Mouse (Mus musculus) CD8-positive naive resting alpha-beta T cell, adult 2 months (primary cell): ENCODE measurements at regions not wholly inside any gene's neighbourhood (a gene's known extent, or its start where the extent isn't known, plus 50 kb on each side); places are given as distances from the start of the nearest gene placed in this dataset.

Experiments used
- DNase-seq, 2 experiments: peaks; one replicate each; pipeline ENCODE4 v3.0.0; 2022; ENCODE audit warnings: low read depth in 2 of 2, low spot score in 2 of 2

DNA sequence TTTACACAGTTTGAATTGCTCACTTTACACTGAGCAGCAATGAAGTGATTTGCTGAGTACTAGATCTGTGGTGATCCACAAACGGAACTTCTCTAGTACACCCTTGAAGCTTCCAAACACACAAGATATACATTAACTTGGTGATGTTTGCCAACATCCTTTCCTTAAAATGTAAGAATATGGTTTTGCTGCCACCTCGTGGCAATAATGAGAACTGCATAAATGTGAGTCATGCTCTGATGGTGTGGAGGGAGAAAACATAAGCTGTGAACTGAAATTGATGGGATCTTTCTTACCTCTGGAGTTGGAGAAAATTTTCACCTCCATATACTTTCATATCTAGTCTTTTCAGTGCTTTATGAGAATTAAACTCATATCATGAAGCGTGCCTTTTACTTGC is 51.6 kb downstream of the Bex3 start:
- DNase-seq, result peak; percentile 19 to 44

- no peak for DNase-seq
Observed at GRCm38 (mm10) chrX:136365809-136366208, 95.8 kb downstream of the Bex3 start.
